ENCODE assay signal across 7 mouse cellular contexts in the genomic region with DNA sequence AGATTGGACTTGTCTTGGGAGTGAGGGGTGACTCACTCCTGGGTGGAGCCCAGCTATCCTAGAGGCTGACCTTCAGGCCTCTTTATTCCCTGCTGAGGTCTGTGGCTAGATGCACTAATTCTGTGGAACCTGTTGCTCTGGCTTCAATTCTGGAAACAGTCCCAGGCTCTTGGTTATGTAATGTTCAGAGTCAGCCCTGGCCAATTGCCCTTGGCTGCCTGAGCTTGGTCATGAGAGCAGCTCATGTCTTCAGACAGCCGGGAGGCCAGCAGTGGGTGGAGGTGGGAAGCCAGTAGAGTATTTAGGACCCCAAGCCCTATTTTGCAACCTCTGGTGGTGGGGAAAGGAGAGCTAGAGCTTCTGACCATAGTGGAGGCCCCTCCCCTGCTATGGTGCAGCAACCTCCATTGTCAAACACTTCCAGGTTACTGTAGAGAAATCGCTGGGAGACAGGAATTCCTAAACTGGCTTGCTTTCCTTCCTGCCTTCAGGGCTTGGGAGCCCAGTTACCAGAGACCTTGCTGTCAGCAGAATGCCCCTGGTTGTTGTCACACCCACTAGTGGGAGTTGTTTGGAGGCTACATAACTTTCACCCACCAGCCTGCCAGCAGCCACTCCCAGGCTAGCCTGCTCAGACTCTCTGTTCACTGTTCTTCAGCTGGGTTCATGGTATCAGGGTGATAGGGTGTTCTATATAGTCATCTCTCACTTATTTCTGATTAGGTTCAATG. TPM values are rescaled to one million over a fixed set of nuclear protein-coding genes. Genes with fewer than 3 reads are reported as not detected.
DNase-seq lines count a peak whose midpoint lies in the region; ATAC-seq lines count a peak whose summit lies in the region.

No protein-coding gene starts in this region.

- peak; percentile 80 for ATAC-seq in cerebellum, adult (ENCODE audit: insufficient number of reproducible peaks, low FRiP score, low TSS enrichment)
- ATAC-seq in activated CD4-positive, CD25-positive, alpha-beta regulatory T cell, adult 4 months, result no peak

- peak; percentile 40 for DNase-seq in ZHBTc4 (ENCODE audit: low read depth, low spot score)
- DNase-seq in gastrocnemius, postnatal 14 days, result peak; percentile 90
- DNase-seq in kidney, adult 18-20 months, result peak; percentile 93
- DNase-seq in left cerebral cortex, postnatal 25 days (ENCODE audit: low spot score in 2 of 2), result peak; percentile 67 to 82
- DNase-seq in ovary, postnatal 10 days (ENCODE audit: low spot score), result peak; percentile 72

- intact Hi-C loops in gastrocnemius, postnatal 14 days (cut with DNase I; ENCODE audit: low total_unique reads), result loop anchor here (5.0 kb wide), 1 partner anchor 33 kb away; no protein-coding TSS in a partner anchor
- intact Hi-C loops in left cerebral cortex, postnatal 25 days (cut with DNase I), result no loop called here

RNA-seq across cellular contexts. Expression of a gene that starts 39.6 kb away (rescaled TPM):
- total RNA-seq in gastrocnemius, postnatal 14 days (2021), result 10 to 100 TPM; 80.1 to 91.6 TPM
- 10 to 100 TPM; 55.3 to 63.8 TPM for total RNA-seq in left cerebral cortex, postnatal 25 days (2021)
- not detected for polyA plus RNA-seq in activated CD4-positive, CD25-positive, alpha-beta regulatory T cell, adult 4 months (2017; shearing (Covaris generic))

Comparison
In these comparisons a context has a peak if more than half of its experiments do, and no peak if none do; other contexts are left out.
1. DNase-seq: peak in every context shown above with its lines; median percentile 93 in kidney, adult 18-20 months; 90 in gastrocnemius, postnatal 14 days; 74 in left cerebral cortex, postnatal 25 days; 72 in ovary, postnatal 10 days; 40 in ZHBTc4.